Mouse (Mus musculus) hindbrain, embryonic 11.5 days (tissue): ENCODE data around the gene Ier2. TPM values are rescaled to one million over a fixed set of nuclear protein-coding genes. Genes with fewer than 3 reads are reported as not detected.

ENCODE experiments used
- ATAC-seq: fragments of 200-750 bp; cut with Nextera tagmentation; 2 replicates; pipeline ENCODE4 v1.8.0; 2017; ENCODE audit warnings: mild to moderate bottlenecking, moderate TSS enrichment, moderate library complexity; ENCODE audit not compliant: low FRiP score
- DNase-seq: peaks from one replicate; pipeline ENCODE4 v3.0.0-alpha.2; 2015; ENCODE audit warnings: low spot score
- H3K27ac ChIP-seq: fragments of 300-500 bp; sonication (generic); 2 replicates; pipeline ENCODE4 v1.5.1; 2014; ENCODE audit warnings: mild to moderate bottlenecking, low read depth, low read length
- H3K27me3 ChIP-seq: fragments of 300-500 bp; sonication (generic); 2 replicates; pipeline ENCODE4 v1.6.1; 2014; ENCODE audit warnings: mild to moderate bottlenecking, low read length, moderate library complexity, mixed read lengths; ENCODE audit not compliant: control insufficient read depth, insufficient read depth
- H3K36me3 ChIP-seq: fragments of 300-500 bp; sonication (generic); 2 replicates; pipeline ENCODE4 v1.6.1; 2014; ENCODE audit warnings: mild to moderate bottlenecking, low read length, moderate library complexity, mixed read lengths; ENCODE audit not compliant: control insufficient read depth, insufficient read depth
- H3K4me1 ChIP-seq: fragments of 300-500 bp; sonication (generic); replicated peaks from 2 replicates; pipeline ENCODE4 v1.6.1; 2014; ENCODE audit warnings: low read length, mixed read lengths; ENCODE audit not compliant: control insufficient read depth, insufficient read depth
- H3K4me2 ChIP-seq: fragments of 300-500 bp; sonication (generic); replicated peaks from 2 replicates; pipeline ENCODE4 v1.6.1; 2014; ENCODE audit warnings: mild to moderate bottlenecking, low read depth, low read length
- H3K4me3 ChIP-seq: fragments of 300-500 bp; sonication (generic); 2 replicates; pipeline ENCODE4 v1.5.1; 2014; ENCODE audit warnings: low read depth, low read length
- H3K9ac ChIP-seq: fragments of 300-500 bp; sonication (generic); 2 replicates; pipeline ENCODE4 v1.6.1; 2014; ENCODE audit warnings: low read depth, low read length
- H3K9me3 ChIP-seq: fragments of 300-500 bp; sonication (generic); 2 replicates; pipeline ENCODE4 v1.6.1; 2016; ENCODE audit warnings: low read length; ENCODE audit not compliant: control insufficient read depth
- WGBS: fragments of 180-500 bp; shearing (Covaris S2); extraction: QIAGEN DNeasy Blood & Tissue Kit; methylation state at CpG from one replicate; pipeline ENCODE4 v1.1.7; 2014; 5-methylcytosine and 5-hydroxymethylcytosine counted together
- polyA plus RNA-seq: library from polyadenylated mRNA; unstranded; fragments of >200 nt; fragmentation: Nextera tagmentation; extraction: Ambion mirVana; gene quantifications from 2 replicates; pipeline ENCODE4 v1.2.1, GENCODE M21; 2014

Gene Ier2
- polyA plus RNA-seq, 1 experiment from 2014 or later: 60.5 TPM

DNA sequence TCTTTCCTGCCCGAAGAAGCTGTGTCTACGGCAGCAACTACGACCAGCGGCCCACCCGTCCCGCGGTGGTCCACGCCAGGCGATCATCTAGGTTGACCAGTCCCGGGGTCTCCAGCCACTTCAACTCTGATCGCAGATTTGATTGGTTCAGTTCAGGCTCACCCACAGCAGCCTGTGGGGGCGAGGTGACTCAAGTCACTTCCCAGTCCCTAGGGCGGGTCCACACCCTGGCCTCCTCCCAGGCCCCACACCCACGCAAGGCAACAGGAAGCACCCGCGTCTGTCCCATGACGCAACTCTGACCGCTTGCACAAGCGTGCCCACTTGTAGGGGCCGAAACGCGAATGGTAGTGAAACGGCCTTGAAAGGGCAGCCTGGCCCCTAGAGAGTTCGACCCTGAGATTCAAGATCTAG is 1.2 kb downstream of the Ier2 start:
- Histone ChIP-seq H3K27ac (peak overlapping the region; percentile 82), H3K27me3 (no peaks in the 10 kb centered on the region), H3K9ac (peak overlapping the region; percentile 89), H3K9me3 (no peaks in the 10 kb centered on the region), H3K4me3 (peak overlapping the region; percentile 85), H3K4me2 (peak overlapping the region; percentile 97), H3K36me3 (no peaks in the 10 kb centered on the region), H3K4me1 (peaks cover 8% of the 10 kb centered on the region)
- peak; percentile 66 for DNase-seq
- under 1% methylated on average over 24 of the region's 24 CpGs for WGBS
- no peak for ATAC-seq

DNA sequence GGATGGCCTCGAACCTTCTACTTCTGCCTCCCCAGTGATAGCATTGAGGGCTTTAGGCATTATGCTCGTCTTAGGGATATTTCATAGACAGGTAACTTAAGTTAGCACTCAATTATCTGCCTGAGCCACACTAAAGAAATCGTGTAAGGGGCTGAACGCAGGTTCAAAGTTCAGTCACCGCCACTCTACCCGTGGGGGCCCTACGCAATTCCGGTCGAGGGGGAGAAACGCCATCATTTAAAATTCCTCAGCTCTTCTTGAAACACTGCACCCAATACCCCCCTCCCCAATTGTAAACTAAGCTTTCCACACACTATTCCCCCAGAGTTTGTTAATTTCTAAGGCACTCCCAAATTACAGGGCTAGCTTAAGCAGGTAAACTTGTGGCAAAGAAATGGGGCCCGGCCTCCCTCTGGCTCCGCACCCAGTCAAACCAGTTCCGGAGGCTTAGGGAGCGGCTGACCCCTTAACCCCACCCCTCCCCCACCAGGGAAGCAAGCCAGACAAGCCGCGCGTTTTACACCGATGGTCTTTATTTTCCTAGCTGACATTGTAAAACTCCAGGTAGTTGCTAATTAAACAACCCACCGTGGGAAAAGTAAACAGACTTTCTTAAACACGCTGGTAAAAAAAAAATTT is 1.7 kb downstream of the Ier2 start:
- peak overlapping the region; percentile 89 for H3K9ac ChIP-seq
- H3K9me3 ChIP-seq: no peaks in the 10 kb centered on the region
- under 1% methylated on average over 20 of the region's 20 CpGs for WGBS
- ATAC-seq (no peak), DNase-seq (peak; percentile 73)
- H3K36me3 ChIP-seq: no peaks in the 10 kb centered on the region
- no peaks in the 10 kb centered on the region for H3K27me3 ChIP-seq
- H3K4me3 ChIP-seq: peak overlapping the region; percentile 85
- peak overlapping the region; percentile 97 for H3K4me2 ChIP-seq
- peak overlapping the region; percentile 79 for H3K27ac ChIP-seq
- peaks cover 14% of the 10 kb centered on the region for H3K4me1 ChIP-seq

DNA sequence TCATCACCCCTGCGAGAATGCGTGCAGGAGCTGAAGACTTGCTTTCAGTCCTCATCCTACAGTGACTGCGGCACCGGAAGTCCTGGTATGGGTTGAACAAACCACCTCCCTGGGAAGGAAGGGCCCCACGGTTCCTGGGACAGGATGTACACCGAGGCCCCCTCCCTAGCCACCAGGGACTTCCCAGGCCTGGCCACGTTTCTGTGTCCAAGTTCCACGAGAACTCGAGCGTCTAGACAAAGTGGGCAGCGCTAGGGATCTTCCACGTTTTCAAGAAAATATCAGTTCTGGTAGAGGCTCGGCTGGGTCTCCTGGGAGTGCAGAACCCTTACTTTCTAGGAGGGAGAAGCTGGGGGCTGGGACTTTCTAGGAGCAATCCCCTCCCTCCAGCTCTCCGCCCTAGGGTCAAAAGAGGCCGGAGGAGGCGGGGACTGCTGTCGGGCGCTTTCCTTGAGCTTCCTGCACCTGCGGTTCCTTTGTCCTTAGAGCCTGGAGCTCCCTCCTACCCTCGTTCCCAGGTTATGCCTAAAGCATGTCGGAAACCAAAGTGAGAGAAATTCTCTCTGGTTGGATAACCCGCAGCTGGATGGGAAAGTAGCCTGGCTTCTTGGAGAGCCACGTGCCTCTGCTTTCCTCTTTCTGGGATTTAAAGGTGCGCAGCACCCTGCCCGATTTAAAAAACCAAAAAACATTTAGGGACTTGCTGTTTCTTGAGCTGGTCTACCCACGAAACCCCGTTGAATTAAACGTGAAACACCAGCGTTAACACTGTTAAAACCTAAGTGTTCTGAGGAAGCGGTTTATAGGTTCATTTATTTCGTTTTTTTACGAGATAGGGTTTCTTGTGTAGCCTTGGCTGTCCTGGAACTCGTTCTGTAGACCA is 2.5 kb downstream of the Ier2 start:
- WGBS: 1% methylated on average over 32 of the region's 33 CpGs
- Histone ChIP-seq H3K36me3 (no peaks in the 10 kb centered on the region), H3K27me3 (no peaks in the 10 kb centered on the region), H3K27ac (peak overlapping the region; percentile 79), H3K9ac (peak overlapping the region; percentile 89), H3K4me3 (peak overlapping the region; percentile 85), H3K4me2 (peak overlapping the region; percentile 97), H3K9me3 (no peaks in the 10 kb centered on the region), H3K4me1 (peaks cover 14% of the 10 kb centered on the region)
- DNase-seq (peak; percentile 78), ATAC-seq (no peak)

DNA sequence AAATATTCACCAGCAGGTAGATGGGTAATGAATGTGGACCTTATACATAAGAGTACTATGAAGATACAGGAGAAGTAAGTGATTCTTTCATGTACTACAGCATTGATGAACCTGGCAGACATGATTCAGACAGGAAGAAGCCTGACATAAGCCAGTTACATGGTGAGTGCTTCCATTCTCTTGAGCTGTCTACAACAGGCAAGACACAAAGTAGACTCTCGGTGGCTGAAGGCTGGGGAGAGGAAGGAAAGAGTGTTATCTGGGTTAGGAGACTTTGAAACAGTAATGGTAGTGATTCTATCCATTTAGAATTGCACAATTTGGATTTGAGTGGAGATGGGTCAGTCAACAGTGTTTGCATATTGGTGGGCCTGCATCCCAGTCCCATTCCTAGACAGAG is 3.7 kb downstream of the Ier2 start:
- no peak overlapping the region for H3K4me2 ChIP-seq
- ATAC-seq (no peak), DNase-seq (no peak)

DNA sequence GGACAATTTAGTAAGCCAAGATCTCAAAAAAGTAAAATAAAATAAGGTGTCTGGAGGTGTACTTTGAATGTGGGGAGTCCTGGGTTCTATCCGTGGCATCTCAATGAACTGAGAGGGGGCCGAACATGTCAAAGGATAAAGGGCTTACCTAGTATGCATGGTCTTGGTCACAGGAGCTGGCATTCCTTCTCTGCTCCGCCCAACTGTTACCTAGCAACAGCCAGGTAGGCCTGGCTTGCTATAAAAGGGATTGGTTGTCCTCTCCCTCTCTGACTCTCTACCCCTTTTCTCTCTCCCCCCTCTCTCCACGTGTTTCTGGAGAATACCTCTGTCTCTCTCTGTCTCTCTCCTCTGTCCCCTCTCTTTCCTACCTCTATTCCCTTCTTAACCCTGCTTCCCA is 5.0 kb downstream of the Ier2 start:
- H3K4me1 ChIP-seq: peaks cover 14% of the 10 kb centered on the region
- ATAC-seq (no peak), DNase-seq (no peak)
- H3K27ac ChIP-seq: no peak overlapping the region
- H3K9ac ChIP-seq: no peak overlapping the region
- no peaks in the 10 kb centered on the region for H3K36me3 ChIP-seq
- no peaks in the 10 kb centered on the region for H3K27me3 ChIP-seq
- 35% methylated on average over 4 of the region's 4 CpGs for WGBS
- H3K4me3 ChIP-seq: no peak overlapping the region
- H3K9me3 ChIP-seq: no peaks in the 10 kb centered on the region
- no peak overlapping the region for H3K4me2 ChIP-seq

More for the DNA sequence above, 3.7 kb downstream of the Ier2 start:
- Histone ChIP-seq H3K36me3 (no peaks in the 10 kb centered on the region), H3K4me3 (no peak overlapping the region), H3K27me3 (no peaks in the 10 kb centered on the region), H3K27ac (no peak overlapping the region), H3K4me1 (peaks cover 14% of the 10 kb centered on the region), H3K9me3 (no peaks in the 10 kb centered on the region), H3K9ac (no peak overlapping the region)
- WGBS: 76% methylated on average over 1 of the region's 1 CpGs

DNA sequence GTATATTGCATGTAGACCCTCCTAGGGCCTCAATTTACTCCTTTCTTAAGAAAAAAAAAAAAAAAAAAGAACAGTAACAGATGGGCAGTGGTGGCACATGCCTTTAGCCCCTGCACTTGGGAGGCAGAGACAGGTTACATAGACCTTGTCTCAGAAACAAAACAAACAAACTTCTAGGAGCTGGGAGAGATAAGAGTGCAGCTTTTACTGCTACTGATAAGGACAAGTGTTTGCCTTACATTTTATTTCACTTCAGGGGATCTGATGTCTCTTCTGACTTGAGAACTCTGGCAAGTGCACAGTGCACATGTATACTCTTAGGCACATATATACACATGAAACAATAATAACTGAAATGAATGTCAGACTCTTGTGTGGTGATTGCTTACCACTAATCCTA is 5.4 kb downstream of the Ier2 start:
- Histone ChIP-seq H3K4me2 (peak overlapping the region; percentile 40), H3K9ac (no peak overlapping the region), H3K9me3 (no peaks in the 10 kb centered on the region), H3K27me3 (no peaks in the 10 kb centered on the region), H3K36me3 (no peaks in the 10 kb centered on the region), H3K4me1 (peaks cover 14% of the 10 kb centered on the region), H3K4me3 (peak overlapping the region; percentile 29; the same call in 1 of the 2 replicates), H3K27ac (peak overlapping the region; percentile 88)
- ATAC-seq: no peak
- DNase-seq: no peak

DNA sequence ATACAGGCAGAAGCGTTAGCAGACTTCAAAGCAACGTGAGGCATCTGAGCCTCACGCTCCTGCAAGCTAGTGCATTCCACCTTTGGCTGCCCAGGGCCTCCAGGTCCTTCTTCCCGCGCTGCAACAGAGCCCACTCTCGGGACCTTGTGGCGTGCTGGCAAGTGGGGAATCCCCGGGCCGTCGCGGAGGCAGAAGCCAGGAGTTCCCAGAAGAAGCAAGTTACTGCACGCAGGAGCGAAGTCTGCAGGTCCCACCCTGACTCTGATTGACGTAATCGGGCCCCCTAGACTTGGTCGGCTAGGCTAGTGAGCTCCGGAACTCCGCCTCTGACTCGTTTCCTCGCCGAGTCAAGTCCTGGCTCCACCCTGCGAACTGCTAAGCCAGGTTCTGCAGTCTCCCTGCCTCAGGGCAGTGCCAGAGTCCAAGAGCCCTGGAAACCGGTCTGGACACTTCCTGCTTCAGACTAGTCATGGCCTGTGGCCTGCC is 6.0 kb downstream of the Ier2 start:
- peak overlapping the region; percentile 88 for H3K27ac ChIP-seq
- no peaks in the 10 kb centered on the region for H3K27me3 ChIP-seq
- no peaks in the 10 kb centered on the region for H3K36me3 ChIP-seq
- peak overlapping the region; percentile 40 for H3K4me2 ChIP-seq
- WGBS: 2% methylated on average over 23 of the region's 23 CpGs
- peak overlapping the region; percentile 62 for H3K9ac ChIP-seq
- H3K4me1 ChIP-seq: peaks cover 14% of the 10 kb centered on the region
- no peak for ATAC-seq
- DNase-seq: peak; percentile 67
- peak overlapping the region; percentile 29 for H3K4me3 ChIP-seq
- no peaks in the 10 kb centered on the region for H3K9me3 ChIP-seq

DNA sequence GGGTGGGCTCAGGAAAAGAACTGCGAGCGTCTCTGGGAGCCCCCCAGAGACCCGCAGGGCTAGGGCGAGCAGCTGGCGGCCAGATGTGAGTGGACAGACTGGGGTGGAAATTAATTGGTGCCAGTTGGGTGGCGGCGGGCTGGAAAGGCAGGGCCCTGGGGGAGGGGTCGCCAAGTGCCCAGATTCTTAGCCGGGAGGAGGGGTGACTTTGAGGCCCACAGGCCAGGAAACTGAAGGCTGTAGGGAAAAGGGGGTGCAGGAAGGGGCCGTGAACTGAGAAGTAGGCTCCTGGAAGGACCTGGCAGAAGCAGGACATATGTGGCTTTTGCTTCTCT is 6.5 kb downstream of the Ier2 start:
- Histone ChIP-seq H3K4me3 (peak overlapping the region; percentile 29), H3K27me3 (no peaks in the 10 kb centered on the region), H3K4me1 (peaks cover 14% of the 10 kb centered on the region), H3K27ac (peak overlapping the region; percentile 88), H3K36me3 (no peaks in the 10 kb centered on the region), H3K4me2 (peak overlapping the region; percentile 40), H3K9me3 (no peaks in the 10 kb centered on the region), H3K9ac (peak overlapping the region; percentile 62)
- WGBS: 0% methylated on average over 10 of the region's 10 CpGs
- ATAC-seq: peak; percentile 50
- peak; percentile 87 for DNase-seq
